Mouse (Mus musculus) heart, embryonic 12.5 days (tissue): ENCODE results near the gene Setd6. TPM values are rescaled to one million over a fixed set of nuclear protein-coding genes. Genes with fewer than 3 reads are reported as not detected.

Experiments used
- ATAC-seq: fragments of 200-750 bp; cut with Nextera tagmentation; 2 replicates; pipeline ENCODE4 v1.8.0; 2017; ENCODE audit warnings: moderate TSS enrichment, moderate library complexity; ENCODE audit not compliant: insufficient number of reproducible peaks, low FRiP score
- H3K27ac ChIP-seq: fragments of 300-500 bp; sonication (generic); 2 replicates; pipeline ENCODE4 v1.5.1; 2016; ENCODE audit warnings: mild to moderate bottlenecking, moderate library complexity; ENCODE audit not compliant: poor library complexity, severe bottlenecking
- H3K27me3 ChIP-seq: fragments of 300-500 bp; sonication (generic); replicated peaks from 2 replicates; pipeline ENCODE4 v1.6.1; 2016; ENCODE audit warnings: mild to moderate bottlenecking, moderate library complexity
- H3K36me3 ChIP-seq: fragments of 300-500 bp; sonication (generic); 2 replicates; pipeline ENCODE4 v1.6.1; 2016; ENCODE audit warnings: mild to moderate bottlenecking, moderate library complexity
- H3K4me1 ChIP-seq: fragments of 300-500 bp; sonication (generic); replicated peaks from 2 replicates; pipeline ENCODE4 v1.6.1; 2016; ENCODE audit warnings: mild to moderate bottlenecking
- H3K4me2 ChIP-seq: fragments of 300-500 bp; sonication (generic); 2 replicates; pipeline ENCODE4 v1.6.1; 2016; ENCODE audit warnings: mild to moderate bottlenecking, moderate library complexity
- H3K4me3 ChIP-seq: fragments of 300-500 bp; sonication (generic); 2 replicates; pipeline ENCODE4 v1.5.1; 2016; ENCODE audit warnings: mild to moderate bottlenecking
- H3K9ac ChIP-seq: fragments of 300-500 bp; sonication (generic); 2 replicates; pipeline ENCODE4 v1.6.1; 2016; ENCODE audit warnings: mild to moderate bottlenecking, moderate library complexity
- H3K9me3 ChIP-seq: fragments of 300-500 bp; sonication (generic); replicated peaks from 2 replicates; pipeline ENCODE4 v1.6.1; 2016; ENCODE audit warnings: mild to moderate bottlenecking, moderate library complexity
- WGBS: fragments of 180-500 bp; shearing (Covaris S2); methylation state at CpG from one replicate; pipeline ENCODE4 v1.1.7; 2016; 5-methylcytosine and 5-hydroxymethylcytosine counted together
- polyA plus RNA-seq: library from polyadenylated mRNA; unstranded; fragments of >200 nt; fragmentation: Nextera tagmentation; extraction: Ambion mirVana; gene quantifications from 2 replicates; pipeline ENCODE4 v1.2.1, GENCODE M21; 2016

Setd6 gene
- polyA plus RNA-seq, 1 experiment from 2014 or later, result 18.7 TPM

- H3K4me1 ChIP-seq, result peaks cover 45% of the 10 kb centered on the region
- H3K4me3 ChIP-seq, result no peak overlapping the region
- H3K9ac ChIP-seq, result no peak overlapping the region
- peaks cover 74% of the 10 kb centered on the region for H3K36me3 ChIP-seq
- ATAC-seq, result no peak
- WGBS, result 80% methylated on average over 9 of the region's 9 CpGs
- no peaks in the 10 kb centered on the region for H3K9me3 ChIP-seq
- H3K27me3 ChIP-seq, result no peaks in the 10 kb centered on the region
- no peak overlapping the region for H3K4me2 ChIP-seq
- no peak overlapping the region; the same call in 1 of the 2 replicates for H3K27ac ChIP-seq
Measured at GRCm38 (mm10) chr8:95712395-95712794, 3.3 kb upstream of the Setd6 start.

- Histone ChIP-seq H3K27ac (no peak overlapping the region), H3K4me3 (no peak overlapping the region), H3K4me1 (peaks cover 45% of the 10 kb centered on the region), H3K9me3 (no peaks in the 10 kb centered on the region), H3K27me3 (no peaks in the 10 kb centered on the region), H3K4me2 (no peak overlapping the region), H3K36me3 (peaks cover 74% of the 10 kb centered on the region), H3K9ac (no peak overlapping the region)
- no peak for ATAC-seq
- 76% methylated on average over 19 of the region's 19 CpGs for WGBS
Measured at GRCm38 (mm10) chr8:95713100-95714010, 2.3 kb upstream of the Setd6 start.

GRCm38 (mm10) chr8:95714367-95714766 lies 1.3 kb upstream of the Setd6 start:
- no peaks in the 10 kb centered on the region for H3K27me3 ChIP-seq
- no peak overlapping the region for H3K4me2 ChIP-seq
- 84% methylated on average over 4 of the region's 4 CpGs for WGBS
- no peak overlapping the region for H3K27ac ChIP-seq
- H3K4me1 ChIP-seq, result peaks cover 37% of the 10 kb centered on the region
- no peak for ATAC-seq
- H3K4me3 ChIP-seq, result no peak overlapping the region
- no peaks in the 10 kb centered on the region for H3K9me3 ChIP-seq
- H3K36me3 ChIP-seq, result peaks cover 74% of the 10 kb centered on the region
- H3K9ac ChIP-seq, result no peak overlapping the region

- Histone ChIP-seq H3K36me3 (peaks cover 74% of the 10 kb centered on the region), H3K4me2 (peak overlapping the region; percentile 79), H3K4me3 (peak overlapping the region; percentile 83), H3K4me1 (peaks cover 31% of the 10 kb centered on the region), H3K9ac (peak overlapping the region; percentile 90; the same call in 1 of the 2 replicates), H3K9me3 (no peaks in the 10 kb centered on the region), H3K27me3 (no peaks in the 10 kb centered on the region), H3K27ac (peak overlapping the region; percentile 72; the same call in 1 of the 2 replicates)
- no peak for ATAC-seq
- 65% methylated on average over 6 of the region's 6 CpGs for WGBS
Measured at GRCm38 (mm10) chr8:95714837-95715413, 756 bp upstream of the Setd6 start.

GRCm38 (mm10) chr8:95716546-95717335 lies 1.1 kb downstream of the Setd6 start:
- H3K9me3 ChIP-seq, result no peaks in the 10 kb centered on the region
- no peaks in the 10 kb centered on the region for H3K27me3 ChIP-seq
- H3K27ac ChIP-seq, result peak overlapping the region; percentile 72
- H3K9ac ChIP-seq, result peak overlapping the region; percentile 90
- H3K4me2 ChIP-seq, result peak overlapping the region; percentile 79
- peaks cover 70% of the 10 kb centered on the region for H3K36me3 ChIP-seq
- no peak for ATAC-seq
- H3K4me1 ChIP-seq, result peaks cover 18% of the 10 kb centered on the region
- WGBS, result 18% methylated on average over 21 of the region's 21 CpGs
- peak overlapping the region; percentile 83 for H3K4me3 ChIP-seq

GRCm38 (mm10) chr8:95727625-95728024 lies 11.9 kb downstream of the Setd6 start:
- Histone ChIP-seq H3K9me3 (no peaks in the 10 kb centered on the region), H3K4me2 (no peak overlapping the region), H3K36me3 (peaks cover 86% of the 10 kb centered on the region), H3K27ac (no peak overlapping the region), H3K27me3 (no peaks in the 10 kb centered on the region), H3K4me1 (no peaks in the 10 kb centered on the region), H3K9ac (no peak overlapping the region), H3K4me3 (no peak overlapping the region)
- no peak for ATAC-seq
- WGBS, result 66% methylated on average over 4 of the region's 4 CpGs

- 83% methylated on average over 7 of the region's 7 CpGs for WGBS
- Histone ChIP-seq H3K4me2 (no peak overlapping the region), H3K27ac (no peak overlapping the region), H3K4me3 (no peak overlapping the region), H3K9ac (no peak overlapping the region), H3K9me3 (no peaks in the 10 kb centered on the region), H3K4me1 (no peaks in the 10 kb centered on the region), H3K36me3 (peaks cover 77% of the 10 kb centered on the region), H3K27me3 (no peaks in the 10 kb centered on the region)
- no peak for ATAC-seq
Measured at GRCm38 (mm10) chr8:95738596-95738995, 22.9 kb downstream of the Setd6 start.

- Histone ChIP-seq H3K9ac (no peak overlapping the region), H3K27me3 (no peaks in the 10 kb centered on the region), H3K9me3 (no peaks in the 10 kb centered on the region), H3K27ac (no peak overlapping the region), H3K36me3 (peaks cover 90% of the 10 kb centered on the region), H3K4me1 (no peaks in the 10 kb centered on the region), H3K4me2 (no peak overlapping the region), H3K4me3 (no peak overlapping the region)
- WGBS, result 87% methylated on average over 7 of the region's 7 CpGs
- no peak for ATAC-seq
Measured at GRCm38 (mm10) chr8:95741732-95742131, 26.1 kb downstream of the Setd6 start.

- no peaks in the 10 kb centered on the region for H3K9me3 ChIP-seq
- peaks cover 85% of the 10 kb centered on the region for H3K36me3 ChIP-seq
- no peak overlapping the region for H3K4me2 ChIP-seq
- H3K27ac ChIP-seq, result no peak overlapping the region
- H3K9ac ChIP-seq, result no peak overlapping the region
- H3K4me1 ChIP-seq, result no peaks in the 10 kb centered on the region
- no peak overlapping the region for H3K4me3 ChIP-seq
- no peak for ATAC-seq
- 93% methylated on average over 4 of the region's 4 CpGs for WGBS
- no peaks in the 10 kb centered on the region for H3K27me3 ChIP-seq
Measured at GRCm38 (mm10) chr8:95748028-95748427, 32.3 kb downstream of the Setd6 start.

- no peaks in the 10 kb centered on the region for H3K9me3 ChIP-seq
Measured at GRCm38 (mm10) chr8:95751924-95752323, 36.2 kb downstream of the Setd6 start.

GRCm38 (mm10) chr8:95760323-95760722 lies 44.6 kb downstream of the Setd6 start:
- no peaks in the 10 kb centered on the region for H3K9me3 ChIP-seq
- H3K36me3 ChIP-seq, result peaks cover 62% of the 10 kb centered on the region
- H3K9ac ChIP-seq, result no peak overlapping the region
- 0 out of 2 replicates have a peak, but pooled peaks cover 5% of the 10 kb centered on the region for H3K4me1 ChIP-seq
- H3K4me2 ChIP-seq, result no peak overlapping the region
- WGBS, result 13% methylated on average over 6 of the region's 6 CpGs
- no peak for ATAC-seq
- H3K27ac ChIP-seq, result no peak overlapping the region
- H3K4me3 ChIP-seq, result no peak overlapping the region
- H3K27me3 ChIP-seq, result no peaks in the 10 kb centered on the region

More at GRCm38 (mm10) chr8:95751924-95752323, 36.2 kb downstream of the Setd6 start:
- Histone ChIP-seq H3K4me1 (no peaks in the 10 kb centered on the region), H3K27me3 (no peaks in the 10 kb centered on the region), H3K9ac (no peak overlapping the region), H3K27ac (no peak overlapping the region), H3K4me3 (no peak overlapping the region), H3K36me3 (peaks cover 74% of the 10 kb centered on the region), H3K4me2 (no peak overlapping the region)
- WGBS, result 96% methylated on average over 1 of the region's 1 CpGs
- ATAC-seq, result no peak
